Mouse (Mus musculus) spleen, postnatal 0 days (tissue): Measurements from ENCODE around the gene Lexm. TPM values are rescaled to one million over a fixed set of nuclear protein-coding genes. Genes with fewer than 3 reads are reported as not detected.

Source experiments
- polyA plus RNA-seq: library from polyadenylated mRNA; unstranded; fragments of >200 nt; fragmentation: Nextera tagmentation; extraction: Ambion mirVana; gene quantifications from 2 replicates; pipeline ENCODE4 v1.2.1, GENCODE M21; 2015

The Lexm gene
- not detected in 2 replicates for polyA plus RNA-seq

DNA sequence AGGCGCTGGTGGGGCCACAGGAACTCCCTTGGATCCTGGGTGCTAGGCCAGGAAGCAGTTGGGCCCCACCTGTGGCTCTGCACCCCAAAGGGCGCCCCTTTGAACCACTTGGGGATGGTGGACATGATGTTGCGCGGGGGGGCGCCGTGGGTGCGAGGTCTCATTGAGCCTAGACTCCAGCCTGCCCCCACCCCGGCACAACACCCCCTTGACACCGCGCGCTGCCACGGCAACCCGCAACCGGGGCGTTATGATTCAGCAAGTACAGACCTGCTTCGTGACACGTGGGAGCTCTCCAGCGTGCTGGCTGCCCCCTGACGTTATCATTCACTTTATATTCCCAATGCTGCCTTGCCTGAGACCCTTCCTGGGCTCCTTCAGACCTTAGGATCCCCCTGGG lies at the start of gene Lexm:
TSS of gene Lexm (minus strand) at position 186 of the 400 bp plus-strand sequence.

DNA sequence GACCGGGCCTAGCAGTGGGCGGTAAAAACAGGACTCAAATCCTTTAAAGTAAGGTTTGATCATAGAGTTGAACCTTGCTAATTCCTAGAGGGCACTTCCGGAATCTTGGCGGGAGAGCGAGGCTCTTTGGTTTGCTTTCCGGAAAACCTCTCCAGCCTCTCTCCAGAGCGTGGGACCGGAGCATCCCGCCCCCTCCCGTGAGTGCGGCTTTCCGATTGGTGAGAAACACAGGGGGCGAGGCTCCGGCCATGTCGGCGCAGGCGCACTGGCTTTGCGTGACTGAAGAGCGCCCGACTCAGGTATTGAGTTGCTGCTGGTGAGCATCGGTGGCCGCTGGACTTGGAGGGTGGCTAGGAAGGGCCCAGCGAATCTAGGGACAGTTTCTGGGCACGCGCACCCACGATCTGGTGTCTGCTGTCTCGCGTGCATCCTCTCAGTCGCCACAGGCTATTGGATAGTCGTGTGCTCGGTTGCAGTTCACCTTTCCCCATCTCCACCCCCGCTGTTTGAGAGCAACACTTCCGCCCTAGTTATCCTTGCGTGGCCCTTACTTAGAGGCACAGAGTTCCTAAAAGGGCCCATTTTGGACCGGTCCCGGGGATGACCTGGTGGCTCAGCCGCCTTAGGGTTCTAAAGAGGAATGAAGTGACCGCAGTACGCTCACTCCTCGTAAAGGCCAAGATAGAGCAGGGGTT lies 33.9 kb upstream of the Lexm start, which contains the start of gene Pars2:
TSS of gene Pars2 (plus strand) at position 237 of the 695 bp plus-strand sequence.

DNA sequence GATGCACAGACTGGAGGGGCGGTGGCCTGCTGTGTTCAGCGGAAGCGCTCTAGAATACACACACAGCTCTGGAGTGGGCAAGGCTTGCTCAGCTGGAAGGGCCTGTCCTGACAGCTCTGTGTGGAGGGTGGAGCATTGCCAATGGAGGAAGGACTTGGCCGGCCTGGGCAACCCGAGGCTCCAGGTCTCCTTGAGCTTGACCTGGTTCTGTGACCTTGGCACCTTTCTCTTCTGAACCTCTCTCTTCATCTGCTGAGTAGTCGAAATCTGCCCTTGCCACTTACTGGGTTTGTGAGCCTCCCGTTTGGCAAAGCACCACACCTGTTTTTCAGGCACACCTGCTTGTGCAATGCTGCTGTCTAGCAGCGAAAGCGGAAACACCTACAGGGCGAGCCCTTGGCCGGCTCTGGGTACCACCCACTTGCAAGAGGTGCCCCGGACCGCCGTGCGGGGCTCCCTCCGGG lies 5.0 kb upstream of the Lexm start, which contains the start of gene Ttc22:
TSS of gene Ttc22 (plus strand) at position 403 of the 464 bp plus-strand sequence.

DNA sequence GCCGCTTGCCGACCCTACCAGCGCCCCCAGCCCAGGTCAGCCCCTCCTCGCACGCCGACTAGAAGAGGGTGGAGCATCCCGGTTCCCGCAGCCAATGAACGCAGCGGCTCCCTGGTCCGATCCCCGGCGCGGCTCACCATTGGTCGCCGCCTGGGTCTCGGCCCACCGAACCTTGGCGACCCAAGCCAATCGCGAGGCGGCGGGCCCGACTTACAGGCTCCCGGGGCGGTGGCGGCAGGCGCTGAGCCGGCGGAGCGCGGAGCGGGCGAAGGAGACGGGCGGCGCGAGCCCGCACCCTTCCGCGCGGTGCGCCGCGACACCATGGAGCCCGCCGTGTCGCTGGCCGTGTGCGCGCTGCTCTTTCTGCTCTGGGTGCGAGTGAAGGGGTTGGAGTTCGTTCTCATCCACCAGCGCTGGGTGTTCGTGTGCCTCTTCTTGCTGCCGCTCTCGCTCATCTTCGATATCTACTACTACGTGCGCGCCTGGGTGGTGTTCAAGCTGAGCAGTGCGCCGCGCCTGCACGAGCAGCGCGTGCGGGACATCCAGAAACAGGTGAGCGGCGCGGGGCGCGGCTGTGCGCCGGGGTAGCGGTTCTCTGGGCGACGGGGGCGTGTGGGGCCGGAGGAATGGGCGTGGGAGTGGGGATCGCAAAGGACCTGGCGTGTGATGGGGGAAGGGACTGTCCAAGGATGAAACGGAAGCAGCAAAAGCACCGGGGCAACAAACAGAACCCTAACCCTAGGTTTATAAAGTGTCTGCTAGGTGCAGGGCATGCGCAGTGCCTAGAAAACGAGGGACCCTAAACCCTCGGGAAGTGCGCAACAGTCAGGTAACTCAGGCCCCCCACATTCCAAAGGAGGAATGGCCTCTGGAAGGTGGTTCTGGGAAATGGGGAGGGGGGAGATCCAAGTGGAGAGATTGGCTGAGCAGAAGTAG lies 55.9 kb downstream of the Lexm start, which contains the start of gene Dhcr24:
TSS of gene Dhcr24 (plus strand) at position 193 of the 936 bp plus-strand sequence.

Other genes starting within 250 kb of the Lexm start
- gene Pcsk9, start 152.9 kb downstream of the Lexm start, polyA plus RNA-seq: 1.7 and 2.0 TPM in 2 replicates
- gene Bsnd, start 125.0 kb downstream of the Lexm start, polyA plus RNA-seq: not detected in 2 replicates
- gene Dhcr24, start 56.2 kb downstream of the Lexm start, polyA plus RNA-seq: 1.8 and 2.2 TPM in 2 replicates
- gene Ttc22, start 5.2 kb upstream of the Lexm start, polyA plus RNA-seq: 0.88 and 1.1 TPM in 2 replicates
- 4.8 and 5.5 TPM in 2 replicates for gene Pars2, start 33.8 kb upstream of the Lexm start, polyA plus RNA-seq
- gene Ttc4, start 61.7 kb upstream of the Lexm start, polyA plus RNA-seq: 33.7 and 35.8 TPM in 2 replicates
- gene Mroh7, start 113.7 kb upstream of the Lexm start, polyA plus RNA-seq: 0.28 and 0.51 TPM in 2 replicates
- gene Fam151a, start 116.6 kb upstream of the Lexm start, polyA plus RNA-seq: 9.5 and 17.2 TPM in 2 replicates
- 3.3 and 3.4 TPM in 2 replicates for gene Acot11, start 187.8 kb upstream of the Lexm start, polyA plus RNA-seq